Mouse (Mus musculus) forebrain, postnatal 0 days (tissue): ENCODE results near the gene Wdr20. TPM values are rescaled to one million over a fixed set of nuclear protein-coding genes. Genes with fewer than 3 reads are reported as not detected.
A peak's percentile ranks its signal among the peaks of the same experiment; 100 is the strongest.
"Not testable (repeated sequence)": the region's sequence is repeated elsewhere in the genome, so short reads cannot be mapped to it uniquely, and the experiment has no call there.

Source experiments
- ATAC-seq: fragments of 200-750 bp; cut with Nextera tagmentation; 2 replicates; pipeline ENCODE4 v1.8.0; 2017; ENCODE audit warnings: mild to moderate bottlenecking, moderate library complexity
- DNase-seq: peaks from one replicate; pipeline ENCODE4 v3.0.0-alpha.2; 2015
- H3K27ac ChIP-seq: fragments of 300-500 bp; sonication (generic); 2 replicates; pipeline ENCODE4 v1.5.1; 2014; ENCODE audit warnings: low read depth, mild to moderate bottlenecking, antibody characterized with exemption, low read length, moderate library complexity, mixed read lengths
- H3K27me3 ChIP-seq: fragments of 300-500 bp; sonication (generic); 2 replicates; pipeline ENCODE4 v1.6.1; 2014; ENCODE audit warnings: mild to moderate bottlenecking, low read length, mixed read lengths; ENCODE audit not compliant: insufficient read depth
- H3K36me3 ChIP-seq: fragments of 300-500 bp; sonication (generic); 2 replicates; pipeline ENCODE4 v1.6.1; 2014; ENCODE audit warnings: mild to moderate bottlenecking, moderate library complexity; ENCODE audit not compliant: insufficient read depth
- H3K4me1 ChIP-seq: fragments of 300-500 bp; sonication (generic); 2 replicates; pipeline ENCODE4 v1.6.1; 2014; ENCODE audit warnings: antibody characterized with exemption; ENCODE audit not compliant: insufficient read depth
- H3K4me2 ChIP-seq: fragments of 300-500 bp; sonication (generic); 2 replicates; pipeline ENCODE4 v1.6.1; 2014; ENCODE audit warnings: low read depth, mild to moderate bottlenecking, moderate library complexity
- H3K4me3 ChIP-seq: fragments of 300-500 bp; sonication (generic); 2 replicates; pipeline ENCODE4 v1.5.1; 2014; ENCODE audit warnings: low read depth, low read length, mixed read lengths
- H3K9ac ChIP-seq: fragments of 300-500 bp; sonication (generic); 2 replicates; pipeline ENCODE4 v1.6.1; 2014; ENCODE audit warnings: mild to moderate bottlenecking
- H3K9me3 ChIP-seq: fragments of 300-500 bp; sonication (generic); 2 replicates; pipeline ENCODE4 v1.6.1; 2016; ENCODE audit warnings: low read length
- CTCF ChIP-seq: sonication (generic); IDR thresholded peaks from 2 replicates; pipeline ENCODE4 v1.5.1; 2016; ENCODE audit warnings: antibody characterized with exemption, control low read depth, low read depth
- WGBS: fragments of 180-500 bp; shearing (Covaris S2); extraction: QIAGEN DNeasy Blood & Tissue Kit; methylation state at CpG from one replicate; pipeline ENCODE4 v1.1.7; 2014; 5-methylcytosine and 5-hydroxymethylcytosine counted together
- polyA plus RNA-seq: library from polyadenylated mRNA; unstranded; fragments of >200 nt; fragmentation: Nextera tagmentation; extraction: Ambion mirVana; gene quantifications from 2 replicates; pipeline ENCODE4 v1.2.1, GENCODE M21; 2015
- total RNA-seq: library from RNA; depleted of rRNA; stranded (reverse); fragments of >200 nt; gene quantifications from 2 replicates; pipeline ENCODE4 v1.2.3, GENCODE M21; 2014

The Wdr20 gene
- total and polyA plus RNA-seq, 2 experiments from 2014 or later = 17.0 to 40.3 TPM

DNA sequence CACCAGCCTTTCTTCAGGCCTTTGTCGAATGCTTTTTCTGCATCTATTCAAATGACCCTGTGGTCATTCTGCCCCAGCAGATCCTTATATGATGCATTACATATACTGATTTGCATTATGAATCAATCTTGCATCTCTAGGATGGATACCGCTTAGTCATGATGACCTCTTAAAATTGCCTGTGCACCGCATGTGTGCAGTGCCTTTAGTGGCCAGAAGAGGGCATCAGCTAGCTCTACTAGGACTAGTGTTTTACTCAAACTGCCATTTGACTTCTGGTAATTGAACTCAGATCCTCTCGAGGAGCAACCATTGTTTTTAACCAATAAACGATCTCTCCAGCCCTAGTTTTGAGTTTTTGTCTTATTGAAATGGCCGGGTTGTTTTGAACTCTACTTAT is 24.0 kb upstream of the Wdr20 start:
- TF ChIP-seq CTCF = peak; percentile 42
- Histone ChIP-seq H3K4me2 (no peak overlapping the region), H3K27me3 (no peaks in the 10 kb centered on the region), H3K36me3 (no peaks in the 10 kb centered on the region), H3K9me3 (no peaks in the 10 kb centered on the region), H3K9ac (no peak overlapping the region), H3K27ac (no peak overlapping the region), H3K4me3 (no peak overlapping the region), H3K4me1 (no peaks in the 10 kb centered on the region)
- DNase-seq (no peak), ATAC-seq (no peak)
- WGBS = 95% methylated on average over 6 of the region's 6 CpGs

GRCm38 (mm10) chr12:110714215-110714614 is 23.5 kb upstream of the Wdr20 start:
- Histone ChIP-seq H3K9ac (no peak overlapping the region), H3K4me2 (no peak overlapping the region), H3K4me3 (no peak overlapping the region), H3K4me1 (no peaks in the 10 kb centered on the region), H3K9me3 (no peaks in the 10 kb centered on the region), H3K36me3 (no peaks in the 10 kb centered on the region), H3K27me3 (no peaks in the 10 kb centered on the region), H3K27ac (no peak overlapping the region)
- WGBS = 92% methylated on average over 6 of the region's 6 CpGs
- no peak for TF ChIP-seq CTCF
- ATAC-seq (no peak), DNase-seq (no peak)

GRCm38 (mm10) chr12:110716004-110716403 is 21.7 kb upstream of the Wdr20 start:
- ATAC-seq = no peak
- WGBS = 47% methylated on average over 5 of the region's 5 CpGs

DNA sequence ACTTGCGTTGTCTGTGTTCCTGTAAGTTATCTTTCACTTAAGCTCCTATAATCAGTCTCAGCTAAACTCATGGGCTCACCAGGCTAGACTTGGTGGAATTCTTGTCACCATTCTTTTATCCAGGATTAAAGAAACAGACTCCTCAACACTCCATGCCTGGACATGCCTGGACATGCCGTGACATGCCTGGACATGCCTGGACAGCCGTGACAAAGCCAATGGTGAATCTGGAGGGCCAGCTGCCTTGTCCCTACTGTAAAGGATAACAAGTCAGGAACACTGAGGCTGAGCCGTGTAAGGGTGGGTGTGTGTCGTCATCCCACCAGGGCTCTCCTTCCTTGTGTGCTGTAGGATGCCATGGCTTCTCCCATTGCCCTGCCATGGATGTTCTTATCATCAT is 12.7 kb upstream of the Wdr20 start:
- TF ChIP-seq CTCF = no peak
- Histone ChIP-seq H3K9ac (no peak overlapping the region), H3K4me1 (no peaks in the 10 kb centered on the region), H3K4me3 (no peak overlapping the region), H3K27ac (no peak overlapping the region), H3K36me3 (no peaks in the 10 kb centered on the region), H3K4me2 (no peak overlapping the region), H3K27me3 (no peaks in the 10 kb centered on the region), H3K9me3 (no peaks in the 10 kb centered on the region)
- WGBS = 93% methylated on average over 5 of the region's 5 CpGs
- ATAC-seq (no peak), DNase-seq (no peak)

More at GRCm38 (mm10) chr12:110716004-110716403, 21.7 kb upstream of the Wdr20 start:
- no peaks in the 10 kb centered on the region for H3K4me1 ChIP-seq
- DNase-seq = no peak
- H3K27me3 ChIP-seq = no peaks in the 10 kb centered on the region
- H3K36me3 ChIP-seq = no peaks in the 10 kb centered on the region
- no peaks in the 10 kb centered on the region for H3K9me3 ChIP-seq
- no peak overlapping the region for H3K27ac ChIP-seq
- no peak overlapping the region for H3K4me3 ChIP-seq
- TF ChIP-seq CTCF = no peak
- H3K4me2 ChIP-seq = no peak overlapping the region
- H3K9ac ChIP-seq = no peak overlapping the region

- no peak for ATAC-seq
- no peak overlapping the region for H3K9ac ChIP-seq
- WGBS = 81% methylated on average over 5 of the region's 5 CpGs
- no peak overlapping the region for H3K27ac ChIP-seq
- H3K4me2 ChIP-seq = no peak overlapping the region
- no peaks in the 10 kb centered on the region for H3K36me3 ChIP-seq
- H3K27me3 ChIP-seq = no peaks in the 10 kb centered on the region
- H3K4me1 ChIP-seq = no peaks in the 10 kb centered on the region
- no peak overlapping the region for H3K4me3 ChIP-seq
- no peak for DNase-seq
- TF ChIP-seq CTCF = no peak
- no peaks in the 10 kb centered on the region for H3K9me3 ChIP-seq
These were observed 12.3 kb upstream of the Wdr20 start for GRCm38 (mm10) chr12:110725489-110725888.

DNA sequence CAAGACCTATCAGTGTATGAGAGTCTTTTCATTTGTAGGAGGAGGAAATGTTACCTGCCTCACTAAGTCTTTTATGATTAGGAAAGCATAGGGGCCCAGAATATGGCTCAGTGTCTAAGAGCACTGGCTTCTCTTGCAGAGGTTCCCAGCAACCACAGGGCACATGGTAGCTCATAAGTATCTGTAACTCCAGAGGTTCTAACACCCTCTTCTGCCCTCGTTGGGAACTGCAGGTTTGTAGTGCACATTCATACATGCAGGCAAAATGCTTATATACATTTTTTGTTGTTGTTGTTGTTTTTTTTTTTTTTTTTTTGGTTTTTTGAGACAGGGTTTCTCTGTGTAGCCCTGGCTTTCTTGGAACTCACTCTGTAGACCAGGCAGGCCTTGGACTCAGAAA is 11.3 kb upstream of the Wdr20 start:
- H3K36me3 ChIP-seq = no peaks in the 10 kb centered on the region
- 63% methylated on average over 1 of the region's 1 CpGs for WGBS
- no peak for ATAC-seq

DNA sequence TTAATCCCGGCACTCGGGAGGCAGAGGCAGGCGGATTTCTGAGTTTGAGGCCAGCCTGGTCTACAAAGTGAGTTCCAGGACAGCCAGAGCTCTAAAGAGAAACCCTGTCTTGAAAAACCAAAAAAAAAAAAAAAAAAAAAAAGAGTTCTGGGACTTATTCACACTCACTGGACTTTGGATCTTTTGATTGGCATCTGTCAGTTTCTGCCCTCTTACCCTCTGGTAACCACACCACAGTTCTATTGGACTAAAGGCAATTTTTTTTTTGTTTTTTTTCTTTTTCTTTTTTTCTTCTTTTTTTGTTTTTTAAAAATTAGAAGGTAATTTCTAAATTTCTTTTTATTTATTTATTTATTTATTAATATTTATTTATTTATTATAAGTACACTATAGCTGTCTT is 4.5 kb upstream of the Wdr20 start:
- not testable (repeated sequence) for H3K27me3 ChIP-seq, ATAC-seq, H3K4me2 ChIP-seq, DNase-seq, H3K9ac ChIP-seq, H3K27ac ChIP-seq, H3K4me3 ChIP-seq, H3K9me3 ChIP-seq, H3K36me3 ChIP-seq, H3K4me1 ChIP-seq
- WGBS = 94% methylated on average over 3 of the region's 3 CpGs

More for the DNA sequence above, 11.3 kb upstream of the Wdr20 start:
- no peak overlapping the region for H3K4me3 ChIP-seq
- no peaks in the 10 kb centered on the region for H3K4me1 ChIP-seq
- no peak overlapping the region for H3K27ac ChIP-seq
- no peak for TF ChIP-seq CTCF
- no peak overlapping the region for H3K4me2 ChIP-seq
- DNase-seq = no peak
- H3K27me3 ChIP-seq = no peaks in the 10 kb centered on the region
- H3K9ac ChIP-seq = no peak overlapping the region
- H3K9me3 ChIP-seq = no peaks in the 10 kb centered on the region

DNA sequence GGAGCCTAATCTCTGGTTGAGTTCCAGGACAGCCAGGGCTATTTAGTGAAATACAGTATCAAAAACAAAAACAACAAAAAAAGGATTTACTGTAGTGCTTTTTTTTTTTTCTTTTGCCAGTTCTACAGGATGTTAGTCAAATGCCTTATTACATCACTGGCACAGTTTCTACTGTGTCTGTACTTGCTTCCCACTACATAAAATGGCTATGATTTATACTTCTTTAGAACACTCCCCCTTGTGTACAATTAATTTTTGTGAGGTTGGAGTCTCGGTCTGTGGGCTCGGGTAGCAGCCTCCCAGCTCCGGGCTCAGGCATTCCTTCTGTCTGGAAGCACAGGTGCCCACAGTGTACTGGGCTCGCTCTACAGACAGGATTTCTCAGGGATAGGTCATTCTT is 1.1 kb upstream of the Wdr20 start:
- peaks cover 7% of the 10 kb centered on the region for H3K4me1 ChIP-seq
- DNase-seq (peak; percentile 30), ATAC-seq (no peak)
- peak overlapping the region; percentile 62 for H3K4me2 ChIP-seq
- no peaks in the 10 kb centered on the region for H3K9me3 ChIP-seq
- peak; percentile 19; the same call in 1 of the 2 replicates for TF ChIP-seq CTCF
- no peaks in the 10 kb centered on the region for H3K36me3 ChIP-seq
- no peak overlapping the region for H3K27ac ChIP-seq
- WGBS = 10% methylated on average over 4 of the region's 4 CpGs
- peak overlapping the region; percentile 88 for H3K9ac ChIP-seq
- no peaks in the 10 kb centered on the region for H3K27me3 ChIP-seq
- H3K4me3 ChIP-seq = peak overlapping the region; percentile 94
